Mouse (Mus musculus): Measurements from ENCODE around the gene Pam16. TPM values are rescaled to one million over a fixed set of nuclear protein-coding genes. Genes with fewer than 3 reads are reported as not detected.

Gene Pam16
- polyA plus RNA-seq, 1 experiment from 2014 or later = 114 TPM

- Histone ChIP-seq H3K9me3 (no peaks in the 10 kb centered on the region), H3K27me3 (no peaks in the 10 kb centered on the region), H3K36me3 (replicated peaks) (peaks cover 25% of the 10 kb centered on the region; the same call in 1 of the 2 replicates), H3K9ac (no peak overlapping the region), H3K4me1 (peaks cover 5% of the 10 kb centered on the region; the same call in 1 of the 2 replicates), H3K4me2 (no peak overlapping the region), H3K4me3 (replicated peaks) (no peak overlapping the region), H3K27ac (no peak overlapping the region)
- 21% methylated on average over 6 of the region's 6 CpGs for WGBS
- peak; percentile 59; the same call in 1 of the 2 replicates for ATAC-seq (ENCODE audit: low FRiP score)
These were observed 5.2 kb upstream of the Pam16 start for GRCm38 (mm10) chr16:4629950-4630349.

GRCm38 (mm10) chr16:4628898-4629419, 4.2 kb upstream of the Pam16 start:
- Histone ChIP-seq H3K4me1 (peaks cover 9% of the 10 kb centered on the region), H3K4me2 (no peak overlapping the region), H3K9me3 (no peaks in the 10 kb centered on the region), H3K9ac (no peak overlapping the region), H3K27ac (no peak overlapping the region), H3K4me3 (replicated peaks) (no peak overlapping the region), H3K36me3 (replicated peaks) (peaks cover 25% of the 10 kb centered on the region; the same call in 1 of the 2 replicates), H3K27me3 (no peaks in the 10 kb centered on the region)
- 88% methylated on average over 9 of the region's 9 CpGs for WGBS
- no peak for ATAC-seq (ENCODE audit: low FRiP score)

GRCm38 (mm10) chr16:4627105-4627504, 2.3 kb upstream of the Pam16 start:
- 91% methylated on average over 6 of the region's 6 CpGs for WGBS

GRCm38 (mm10) chr16:4624074-4624473, 714 bp downstream of the Pam16 start:
- Histone ChIP-seq H3K27ac (peak overlapping the region; percentile 80), H3K36me3 (replicated peaks) (peaks cover 7% of the 10 kb centered on the region; the same call in 1 of the 2 replicates), H3K4me3 (replicated peaks) (peak overlapping the region; percentile 78), H3K27me3 (no peaks in the 10 kb centered on the region), H3K4me2 (peak overlapping the region; percentile 77), H3K4me1 (peaks cover 23% of the 10 kb centered on the region), H3K9me3 (no peaks in the 10 kb centered on the region), H3K9ac (peak overlapping the region; percentile 80)
- WGBS = 20% methylated on average over 9 of the region's 9 CpGs
- 0 out of 2 replicates have a peak, but pooled peaks have one; percentile 3 for ATAC-seq (ENCODE audit: low FRiP score)

More at GRCm38 (mm10) chr16:4627105-4627504, 2.3 kb upstream of the Pam16 start:
- Histone ChIP-seq H3K4me3 (replicated peaks) (no peak overlapping the region), H3K4me2 (no peak overlapping the region), H3K9me3 (no peaks in the 10 kb centered on the region), H3K27ac (no peak overlapping the region), H3K9ac (no peak overlapping the region), H3K27me3 (no peaks in the 10 kb centered on the region), H3K36me3 (replicated peaks) (peaks cover 13% of the 10 kb centered on the region; the same call in 1 of the 2 replicates), H3K4me1 (peaks cover 23% of the 10 kb centered on the region)
- ATAC-seq (ENCODE audit: low FRiP score) = no peak

- no peaks in the 10 kb centered on the region for H3K27me3 ChIP-seq
- H3K9me3 ChIP-seq = no peaks in the 10 kb centered on the region
- ATAC-seq (ENCODE audit: low FRiP score) = no peak
- no peak overlapping the region for H3K9ac ChIP-seq
- 86% methylated on average over 4 of the region's 4 CpGs for WGBS
- H3K4me2 ChIP-seq = no peak overlapping the region
- H3K4me1 ChIP-seq = no peaks in the 10 kb centered on the region
- no peak overlapping the region for H3K4me3 ChIP-seq (replicated peaks)
- peaks cover 63% of the 10 kb centered on the region for H3K36me3 ChIP-seq (replicated peaks)
- H3K27ac ChIP-seq = no peak overlapping the region
These were observed 8.0 kb downstream of the Pam16 start for GRCm38 (mm10) chr16:4616829-4617228.

GRCm38 (mm10) chr16:4615297-4615696, 9.5 kb downstream of the Pam16 start:
- 89% methylated on average over 1 of the region's 1 CpGs for WGBS
- Histone ChIP-seq H3K4me2 (no peak overlapping the region), H3K4me3 (replicated peaks) (no peak overlapping the region), H3K9me3 (no peaks in the 10 kb centered on the region), H3K9ac (no peak overlapping the region; the same call in 1 of the 2 replicates), H3K27ac (no peak overlapping the region), H3K27me3 (no peaks in the 10 kb centered on the region), H3K36me3 (replicated peaks) (peaks cover 76% of the 10 kb centered on the region), H3K4me1 (no peaks in the 10 kb centered on the region)
- ATAC-seq (ENCODE audit: low FRiP score) = no peak

GRCm38 (mm10) chr16:4614639-4615038, 10.1 kb downstream of the Pam16 start:
- Histone ChIP-seq H3K27me3 (no peaks in the 10 kb centered on the region), H3K4me3 (replicated peaks) (no peak overlapping the region), H3K36me3 (replicated peaks) (peaks cover 82% of the 10 kb centered on the region), H3K9ac (no peak overlapping the region), H3K4me2 (no peak overlapping the region), H3K4me1 (no peaks in the 10 kb centered on the region), H3K27ac (no peak overlapping the region), H3K9me3 (no peaks in the 10 kb centered on the region)
- ATAC-seq (ENCODE audit: low FRiP score) = no peak
- 90% methylated on average over 3 of the region's 3 CpGs for WGBS

GRCm38 (mm10) chr16:4613736-4614135, 11.1 kb downstream of the Pam16 start:
- H3K4me2 ChIP-seq = no peak overlapping the region
- H3K27ac ChIP-seq = no peak overlapping the region
- H3K9ac ChIP-seq = no peak overlapping the region
- ATAC-seq (ENCODE audit: low FRiP score) = no peak
- no peaks in the 10 kb centered on the region for H3K27me3 ChIP-seq
- H3K4me3 ChIP-seq (replicated peaks) = no peak overlapping the region
- H3K36me3 ChIP-seq (replicated peaks) = peaks cover 86% of the 10 kb centered on the region
- no peaks in the 10 kb centered on the region for H3K9me3 ChIP-seq
- 93% methylated on average over 9 of the region's 9 CpGs for WGBS
- no peaks in the 10 kb centered on the region for H3K4me1 ChIP-seq

GRCm38 (mm10) chr16:4611676-4612075, 13.1 kb downstream of the Pam16 start:
- no peak overlapping the region for H3K4me2 ChIP-seq
- H3K9ac ChIP-seq = no peak overlapping the region
- no peak overlapping the region for H3K4me3 ChIP-seq (replicated peaks)
- peaks cover 76% of the 10 kb centered on the region for H3K36me3 ChIP-seq (replicated peaks)
- H3K9me3 ChIP-seq = no peaks in the 10 kb centered on the region
- no peak for ATAC-seq (ENCODE audit: low FRiP score)
- no peaks in the 10 kb centered on the region for H3K27me3 ChIP-seq
- 91% methylated on average over 7 of the region's 7 CpGs for WGBS
- peaks cover 10% of the 10 kb centered on the region for H3K4me1 ChIP-seq
- H3K27ac ChIP-seq = no peak overlapping the region

- no peak overlapping the region for H3K27ac ChIP-seq
- H3K4me3 ChIP-seq (replicated peaks) = no peak overlapping the region
- H3K27me3 ChIP-seq = no peaks in the 10 kb centered on the region
- no peak for ATAC-seq (ENCODE audit: low FRiP score)
- peaks cover 15% of the 10 kb centered on the region for H3K4me1 ChIP-seq
- no peak overlapping the region for H3K4me2 ChIP-seq
- no peak overlapping the region for H3K9ac ChIP-seq
- H3K36me3 ChIP-seq (replicated peaks) = peaks cover 74% of the 10 kb centered on the region
- 89% methylated on average over 5 of the region's 5 CpGs for WGBS
- H3K9me3 ChIP-seq = no peaks in the 10 kb centered on the region
These were observed 13.6 kb downstream of the Pam16 start for GRCm38 (mm10) chr16:4611193-4611592.

- Histone ChIP-seq H3K27me3 (no peaks in the 10 kb centered on the region), H3K9ac (no peak overlapping the region), H3K27ac (no peak overlapping the region), H3K4me1 (peaks cover 41% of the 10 kb centered on the region), H3K36me3 (replicated peaks) (peaks cover 48% of the 10 kb centered on the region), H3K9me3 (no peaks in the 10 kb centered on the region), H3K4me2 (no peak overlapping the region), H3K4me3 (replicated peaks) (no peak overlapping the region)
- whole genome bisulfite sequencing = 88% methylated on average over 19 of the region's 19 CpGs
- no peak for ATAC-seq (ENCODE audit: low FRiP score)
These were observed 16.2 kb downstream of the Pam16 start for GRCm38 (mm10) chr16:4608532-4609059.

GRCm38 (mm10) chr16:4607818-4608531, 16.8 kb downstream of the Pam16 start:
- H3K4me2 ChIP-seq = no peak overlapping the region
- ATAC-seq (ENCODE audit: low FRiP score) = peak; percentile 50
- no peaks in the 10 kb centered on the region for H3K9me3 ChIP-seq
- no peak overlapping the region for H3K4me3 ChIP-seq (replicated peaks)
- no peaks in the 10 kb centered on the region for H3K27me3 ChIP-seq
- peaks cover 42% of the 10 kb centered on the region for H3K36me3 ChIP-seq (replicated peaks)
- H3K9ac ChIP-seq = no peak overlapping the region
- peaks cover 47% of the 10 kb centered on the region for H3K4me1 ChIP-seq
- 0 out of 2 replicates have a peak overlapping the region, but pooled peaks have one; percentile 39 for H3K27ac ChIP-seq
- 53% methylated on average over 9 of the region's 9 CpGs for WGBS

Data from forebrain, embryonic 12.5 days (tissue).